Mouse (Mus musculus) heart, embryonic 16.5 days (tissue): ENCODE results near the gene Fam171a1. TPM values are rescaled to one million over a fixed set of nuclear protein-coding genes. Genes with fewer than 3 reads are reported as not detected.
A peak's percentile ranks its signal among the peaks of the same experiment; 100 is the strongest.
"Not testable (repeated sequence)": the region's sequence is repeated elsewhere in the genome, so short reads cannot be mapped to it uniquely, and the experiment has no call there.

Experiments
- ATAC-seq: fragments of 200-750 bp; cut with Nextera tagmentation; replicated peaks from 2 replicates; pipeline ENCODE4 v1.8.0; 2017; ENCODE audit warnings: moderate number of reproducible peaks; ENCODE audit not compliant: insufficient read depth, low FRiP score; ENCODE audit errors: extremely low read depth
- H3K27ac ChIP-seq: fragments of 300-500 bp; sonication (generic); 2 replicates; pipeline ENCODE4 v1.5.1; 2014; ENCODE audit warnings: mild to moderate bottlenecking, low read length, control low read depth, moderate library complexity
- H3K27me3 ChIP-seq: fragments of 300-500 bp; sonication (generic); 2 replicates; pipeline ENCODE4 v1.6.1; 2014; ENCODE audit warnings: low read length, mixed read lengths; ENCODE audit not compliant: control insufficient read depth, insufficient read depth
- H3K36me3 ChIP-seq: fragments of 300-500 bp; sonication (generic); 2 replicates; pipeline ENCODE4 v1.6.1; 2014; ENCODE audit not compliant: control insufficient read depth, insufficient read depth
- H3K4me1 ChIP-seq: fragments of 300-500 bp; sonication (generic); 2 replicates; pipeline ENCODE4 v1.6.1; 2014; ENCODE audit warnings: low read length, mixed read lengths; ENCODE audit not compliant: control insufficient read depth, insufficient read depth
- H3K4me2 ChIP-seq: fragments of 300-500 bp; sonication (generic); 2 replicates; pipeline ENCODE4 v1.6.1; 2014; ENCODE audit warnings: low read depth, mild to moderate bottlenecking, control low read depth, low read length
- H3K4me3 ChIP-seq: fragments of 300-500 bp; sonication (generic); 2 replicates; pipeline ENCODE4 v1.5.1; 2014; ENCODE audit warnings: mild to moderate bottlenecking, control low read depth, low read length
- H3K9ac ChIP-seq: fragments of 300-500 bp; sonication (generic); 2 replicates; pipeline ENCODE4 v1.6.1; 2014; ENCODE audit warnings: low read length, control low read depth
- H3K9me3 ChIP-seq: fragments of 300-500 bp; sonication (generic); replicated peaks from 2 replicates; pipeline ENCODE4 v1.6.1; 2016; ENCODE audit warnings: low read length; ENCODE audit not compliant: control insufficient read depth
- WGBS: fragments of 180-500 bp; shearing (Covaris S2); extraction: QIAGEN DNeasy Blood & Tissue Kit; methylation state at CpG from one replicate; pipeline ENCODE4 v1.1.7; 2014; 5-methylcytosine and 5-hydroxymethylcytosine counted together
- polyA plus RNA-seq: library from polyadenylated mRNA; unstranded; fragments of >200 nt; fragmentation: Nextera tagmentation; extraction: Ambion mirVana; gene quantifications from 2 replicates; pipeline ENCODE4 v1.2.1, GENCODE M21; 2015

The Fam171a1 gene
- polyA plus RNA-seq, 1 experiment from 2014 or later: 21.6 TPM

DNA sequence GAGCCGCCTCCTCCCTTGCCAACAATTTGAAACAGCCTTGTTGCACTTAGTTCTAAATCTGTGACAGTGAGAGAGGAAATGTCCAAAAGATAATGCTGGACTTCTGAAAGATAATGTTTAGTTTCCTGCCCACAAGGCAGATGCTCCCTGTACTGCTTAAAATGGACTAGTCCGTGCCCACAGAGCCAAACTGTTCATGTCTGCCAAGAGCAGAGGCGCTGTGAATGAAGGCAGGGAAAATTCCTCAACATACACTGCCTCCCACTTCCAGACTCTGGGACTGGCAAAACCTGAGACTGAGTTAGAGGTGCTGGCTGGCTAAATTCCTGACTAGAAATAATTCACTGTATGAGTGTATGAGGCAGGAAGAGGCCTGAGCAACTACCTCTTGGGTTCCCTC lies 58.6 kb downstream of the Fam171a1 start:
- H3K4me2 ChIP-seq: peak overlapping the region; percentile 8; the same call in 1 of the 2 replicates
- peak overlapping the region; percentile 84 for H3K27ac ChIP-seq
- WGBS: 18% methylated on average over 3 of the region's 3 CpGs
- H3K4me3 ChIP-seq: no peak overlapping the region
- H3K27me3 ChIP-seq: no peaks in the 10 kb centered on the region
- peaks cover 50% of the 10 kb centered on the region for H3K4me1 ChIP-seq
- H3K9me3 ChIP-seq: no peaks in the 10 kb centered on the region
- peak overlapping the region; percentile 41; the same call in 1 of the 2 replicates for H3K9ac ChIP-seq
- H3K36me3 ChIP-seq: no peaks in the 10 kb centered on the region
- peak; percentile 47; the same call in 1 of the 2 replicates for ATAC-seq

DNA sequence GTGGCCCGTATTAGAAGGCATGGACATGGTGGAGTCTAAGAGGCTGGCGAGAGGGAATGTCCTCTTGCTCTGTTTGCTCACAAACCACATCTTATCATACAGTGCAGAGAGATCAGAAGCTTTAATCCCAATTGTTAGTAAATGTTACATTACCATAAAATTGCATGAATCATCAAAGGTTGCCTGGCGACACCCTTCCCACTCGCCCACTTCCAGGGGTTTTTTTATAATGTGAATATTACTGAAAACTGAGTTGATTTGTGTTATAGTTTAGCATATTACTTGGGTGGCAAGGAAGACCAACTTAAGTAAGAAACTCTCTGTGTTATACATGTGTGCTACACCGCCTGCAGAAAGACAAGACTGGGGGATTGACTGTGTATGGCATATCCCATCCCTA lies 60.9 kb downstream of the Fam171a1 start:
- H3K4me2 ChIP-seq: no peak overlapping the region
- H3K36me3 ChIP-seq: no peaks in the 10 kb centered on the region; the same call in 1 of the 2 replicates
- no peaks in the 10 kb centered on the region for H3K27me3 ChIP-seq
- WGBS: 89% methylated on average over 5 of the region's 5 CpGs
- no peak overlapping the region for H3K27ac ChIP-seq
- no peak overlapping the region for H3K9ac ChIP-seq
- no peak for ATAC-seq
- H3K4me3 ChIP-seq: no peak overlapping the region
- peaks cover 40% of the 10 kb centered on the region for H3K4me1 ChIP-seq
- no peaks in the 10 kb centered on the region for H3K9me3 ChIP-seq

DNA sequence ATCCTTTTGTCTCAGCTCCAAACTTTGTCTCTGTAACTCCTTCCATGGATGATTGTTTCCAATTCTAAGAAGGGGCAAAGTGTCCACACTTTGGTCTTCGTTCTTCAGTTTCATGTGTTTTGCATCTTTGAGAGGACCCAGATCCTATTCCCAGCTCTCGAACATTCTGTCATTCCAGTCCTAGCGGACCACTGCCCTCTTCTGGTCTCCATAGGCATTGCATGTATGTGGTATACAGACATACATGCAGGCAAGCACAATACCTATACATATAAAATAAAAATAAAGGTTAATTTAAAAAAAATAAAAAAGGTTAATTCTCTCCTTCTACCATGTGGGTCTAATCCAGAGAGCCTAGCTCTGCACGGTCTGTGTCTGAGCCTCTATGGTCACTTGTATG lies 62.0 kb downstream of the Fam171a1 start:
- not testable (repeated sequence) for H3K9ac ChIP-seq, ATAC-seq, H3K36me3 ChIP-seq, H3K4me3 ChIP-seq, H3K27me3 ChIP-seq, H3K27ac ChIP-seq, H3K4me2 ChIP-seq, H3K9me3 ChIP-seq
- peaks cover 41% of the 10 kb centered on the region for H3K4me1 ChIP-seq
- 95% methylated on average over 4 of the region's 4 CpGs for WGBS

DNA sequence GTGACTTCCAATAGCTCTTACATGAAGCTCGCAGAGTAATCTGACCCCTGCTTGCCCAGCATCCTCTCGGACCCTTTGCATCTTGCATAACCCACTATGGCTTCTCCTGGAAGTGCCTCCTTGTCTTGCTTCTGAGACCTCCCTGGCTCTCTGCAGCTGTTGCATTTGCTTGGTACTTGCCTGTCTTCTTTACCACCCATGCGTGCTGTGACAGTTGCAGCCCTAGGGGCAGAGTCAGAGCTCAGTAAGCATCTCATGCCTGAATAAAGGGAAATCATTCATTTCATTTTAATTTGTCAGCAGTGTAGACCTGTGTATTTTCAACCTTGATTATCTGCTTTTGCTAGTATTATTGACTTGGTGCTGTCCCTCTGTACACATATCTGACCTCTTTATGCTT lies 62.7 kb downstream of the Fam171a1 start:
- ATAC-seq: no peak
- H3K27me3 ChIP-seq: no peaks in the 10 kb centered on the region
- no peaks in the 10 kb centered on the region; the same call in 1 of the 2 replicates for H3K36me3 ChIP-seq
- no peak overlapping the region for H3K4me3 ChIP-seq
- 92% methylated on average over 3 of the region's 3 CpGs for WGBS
- H3K4me2 ChIP-seq: no peak overlapping the region
- H3K4me1 ChIP-seq: peaks cover 44% of the 10 kb centered on the region
- no peaks in the 10 kb centered on the region for H3K9me3 ChIP-seq
- H3K27ac ChIP-seq: no peak overlapping the region
- H3K9ac ChIP-seq: no peak overlapping the region

DNA sequence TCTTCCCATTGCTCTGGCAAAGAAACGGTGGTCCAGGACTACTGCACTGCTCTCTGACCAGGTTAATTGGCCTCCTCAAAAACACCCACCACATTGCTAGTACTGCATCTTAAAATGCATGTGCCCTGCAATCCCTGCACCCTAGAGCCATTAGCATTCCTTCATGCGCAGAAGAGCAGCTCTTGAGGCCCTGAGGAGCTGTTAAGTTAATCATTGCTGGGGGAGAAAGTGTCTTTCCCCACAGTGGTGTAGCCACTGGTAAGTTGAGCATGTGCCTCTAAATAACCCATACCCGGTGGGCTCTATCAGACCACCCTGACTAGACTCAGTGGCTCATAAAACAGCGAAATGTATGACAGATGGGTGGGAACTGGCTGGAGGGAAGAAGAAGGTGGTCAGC lies 66.5 kb downstream of the Fam171a1 start:
- Histone ChIP-seq H3K4me3 (no peak overlapping the region), H3K9me3 (no peaks in the 10 kb centered on the region), H3K9ac (no peak overlapping the region), H3K4me2 (no peak overlapping the region), H3K36me3 (no peaks in the 10 kb centered on the region; the same call in 1 of the 2 replicates), H3K27me3 (no peaks in the 10 kb centered on the region), H3K27ac (no peak overlapping the region), H3K4me1 (peaks cover 26% of the 10 kb centered on the region)
- ATAC-seq: no peak
- 68% methylated on average over 4 of the region's 4 CpGs for whole genome bisulfite sequencing

DNA sequence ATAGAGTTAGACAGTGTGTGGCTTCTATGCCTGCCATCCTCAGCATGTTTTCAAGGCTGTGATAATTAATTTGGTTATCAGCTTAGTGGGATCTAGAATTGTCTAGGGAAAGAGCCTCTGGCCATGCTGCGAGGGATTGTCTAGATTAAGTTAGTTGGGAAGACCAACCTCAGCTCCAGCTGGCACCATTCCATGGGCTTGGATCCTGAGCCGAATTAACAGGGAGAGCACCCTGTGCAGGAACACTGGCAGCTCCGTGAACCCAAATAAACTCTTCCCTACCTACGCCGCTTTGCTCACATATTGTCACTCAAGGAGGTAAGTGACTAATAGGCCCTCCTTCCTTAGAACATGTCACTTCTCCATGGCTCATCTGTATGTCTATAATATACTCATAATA lies 69.6 kb downstream of the Fam171a1 start:
- Histone ChIP-seq H3K9ac (no peak overlapping the region), H3K27me3 (no peaks in the 10 kb centered on the region), H3K36me3 (no peaks in the 10 kb centered on the region; the same call in 1 of the 2 replicates), H3K9me3 (no peaks in the 10 kb centered on the region), H3K4me3 (no peak overlapping the region), H3K4me2 (no peak overlapping the region), H3K27ac (no peak overlapping the region), H3K4me1 (peaks cover 26% of the 10 kb centered on the region)
- ATAC-seq: no peak
- WGBS: 73% methylated on average over 5 of the region's 5 CpGs

DNA sequence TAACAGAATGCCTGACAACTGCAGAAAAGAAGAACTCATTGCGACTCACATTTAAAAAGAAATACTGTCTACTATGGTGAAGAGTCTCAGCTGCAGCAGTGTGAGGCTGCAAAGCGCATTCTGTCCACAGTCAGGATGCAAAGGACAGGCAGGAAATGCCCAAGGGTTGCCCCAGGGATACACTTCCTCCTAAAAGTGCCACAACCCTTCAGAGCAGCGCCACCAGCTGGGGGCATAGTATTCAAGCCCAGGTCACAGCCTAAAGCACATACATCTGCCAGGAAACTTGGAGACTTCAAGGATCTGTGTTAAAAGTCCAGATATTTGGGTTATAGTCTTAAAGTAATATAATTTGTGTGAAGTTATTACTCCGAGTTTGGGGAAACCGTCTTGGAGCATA lies 71.3 kb downstream of the Fam171a1 start:
- no peak overlapping the region for H3K4me3 ChIP-seq
- no peak overlapping the region for H3K9ac ChIP-seq
- ATAC-seq: no peak
- no peaks in the 10 kb centered on the region for H3K9me3 ChIP-seq
- H3K4me1 ChIP-seq: peaks cover 18% of the 10 kb centered on the region
- H3K36me3 ChIP-seq: 0 out of 2 replicates have a peak, but pooled peaks cover 5% of the 10 kb centered on the region
- H3K4me2 ChIP-seq: no peak overlapping the region
- no peak overlapping the region for H3K27ac ChIP-seq
- H3K27me3 ChIP-seq: no peaks in the 10 kb centered on the region
- 79% methylated on average over 5 of the region's 5 CpGs for WGBS

DNA sequence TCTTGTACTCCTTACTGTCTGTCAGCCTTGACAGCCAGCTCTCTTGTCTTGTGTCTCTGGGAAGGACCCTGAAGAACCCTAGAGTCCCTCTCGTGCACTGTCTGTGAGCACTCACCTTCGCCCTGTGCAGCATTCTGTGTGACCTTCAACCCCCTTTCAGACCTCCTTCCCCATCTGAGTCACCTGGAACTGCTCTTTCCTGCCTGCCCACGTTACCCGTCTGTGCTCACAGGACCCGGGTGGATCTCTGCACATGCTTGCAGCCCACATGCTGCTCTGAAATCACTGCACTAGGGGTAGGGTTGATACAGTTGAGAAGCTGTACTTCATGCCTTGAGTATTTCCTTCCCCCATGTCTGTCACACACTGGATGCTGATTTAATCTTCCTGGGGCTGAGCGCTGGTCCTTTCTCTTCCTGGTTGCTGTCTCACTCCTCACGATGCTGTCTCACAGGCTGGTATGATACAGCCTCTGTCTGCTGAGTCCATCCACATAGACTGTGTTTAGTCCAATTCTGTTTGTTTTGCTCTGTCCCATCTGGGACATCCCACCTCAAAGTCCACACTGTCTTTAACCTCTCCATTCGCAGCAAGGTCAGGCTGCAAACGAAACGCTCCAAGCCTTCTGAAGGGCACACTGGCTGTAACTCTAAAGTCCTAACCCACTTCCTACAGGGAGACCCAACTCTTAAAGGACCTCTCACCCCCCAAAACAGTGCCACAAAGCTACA lies 74.9 kb downstream of the Fam171a1 start:
- WGBS: 74% methylated on average over 10 of the region's 10 CpGs
- no peaks in the 10 kb centered on the region for H3K4me1 ChIP-seq
- no peak for ATAC-seq
- no peaks in the 10 kb centered on the region for H3K27me3 ChIP-seq
- H3K27ac ChIP-seq: no peak overlapping the region
- no peaks in the 10 kb centered on the region for H3K9me3 ChIP-seq
- no peak overlapping the region for H3K4me2 ChIP-seq
- H3K36me3 ChIP-seq: 0 out of 2 replicates have a peak, but pooled peaks cover 5% of the 10 kb centered on the region
- H3K4me3 ChIP-seq: no peak overlapping the region
- H3K9ac ChIP-seq: no peak overlapping the region

DNA sequence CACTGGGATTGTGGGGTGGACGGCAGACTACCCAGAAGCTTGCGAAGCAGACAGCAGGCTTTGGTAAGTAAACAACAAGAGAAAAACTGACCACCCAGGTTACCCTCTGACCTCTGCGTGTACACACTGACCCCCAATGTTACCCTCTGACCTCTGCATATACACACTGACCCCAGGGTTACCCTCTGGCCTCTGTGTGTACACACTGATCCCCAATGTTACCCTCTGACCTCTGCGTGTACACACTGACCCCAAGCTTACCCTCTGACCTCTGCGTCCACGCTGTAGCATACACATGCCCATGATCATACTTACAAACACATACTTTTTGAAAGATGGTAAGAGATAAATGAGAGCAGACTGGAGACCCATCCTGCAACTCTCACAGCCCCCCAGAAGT lies 77.1 kb downstream of the Fam171a1 start:
- Histone ChIP-seq H3K9ac (no peak overlapping the region), H3K27me3 (no peaks in the 10 kb centered on the region), H3K9me3 (no peaks in the 10 kb centered on the region), H3K4me3 (no peak overlapping the region), H3K27ac (no peak overlapping the region), H3K4me2 (no peak overlapping the region), H3K36me3 (0 out of 2 replicates have a peak, but pooled peaks cover 5% of the 10 kb centered on the region), H3K4me1 (no peaks in the 10 kb centered on the region)
- ATAC-seq: no peak
- 92% methylated on average over 6 of the region's 6 CpGs for WGBS
